Mouse (Mus musculus) G1E (cell line): ENCODE data around the gene Dazap2.

ENCODE experiments used
- CTCF ChIP-seq: IDR thresholded peaks from 2 replicates; pipeline ENCODE4 v1.5.1; 2012; ENCODE audit warnings: low read depth, low read length, inconsistent platforms, mixed read lengths
- GATA1 ChIP-seq: IDR thresholded peaks from 2 replicates; pipeline ENCODE4 v1.6.1; 2012; ENCODE audit warnings: borderline replicate concordance, low read length, inconsistent platforms, mixed read lengths
- GATA2 ChIP-seq: IDR thresholded peaks from 2 replicates; pipeline ENCODE4 v1.6.1; 2012; ENCODE audit warnings: low read depth, low read length, inconsistent platforms, borderline replicate concordance
- POLR2AphosphoS5 ChIP-seq: IDR thresholded peaks from 2 replicates; pipeline ENCODE4 v1.6.1; 2012; ENCODE audit warnings: low read depth, low read length, inconsistent platforms; ENCODE audit not compliant: insufficient replicate concordance
- TAL1 ChIP-seq: conservative IDR thresholded peaks from 2 replicates; pipeline ENCODE4 v1.6.1; 2012; ENCODE audit warnings: low read depth, low read length, inconsistent platforms, mixed read lengths

DNA sequence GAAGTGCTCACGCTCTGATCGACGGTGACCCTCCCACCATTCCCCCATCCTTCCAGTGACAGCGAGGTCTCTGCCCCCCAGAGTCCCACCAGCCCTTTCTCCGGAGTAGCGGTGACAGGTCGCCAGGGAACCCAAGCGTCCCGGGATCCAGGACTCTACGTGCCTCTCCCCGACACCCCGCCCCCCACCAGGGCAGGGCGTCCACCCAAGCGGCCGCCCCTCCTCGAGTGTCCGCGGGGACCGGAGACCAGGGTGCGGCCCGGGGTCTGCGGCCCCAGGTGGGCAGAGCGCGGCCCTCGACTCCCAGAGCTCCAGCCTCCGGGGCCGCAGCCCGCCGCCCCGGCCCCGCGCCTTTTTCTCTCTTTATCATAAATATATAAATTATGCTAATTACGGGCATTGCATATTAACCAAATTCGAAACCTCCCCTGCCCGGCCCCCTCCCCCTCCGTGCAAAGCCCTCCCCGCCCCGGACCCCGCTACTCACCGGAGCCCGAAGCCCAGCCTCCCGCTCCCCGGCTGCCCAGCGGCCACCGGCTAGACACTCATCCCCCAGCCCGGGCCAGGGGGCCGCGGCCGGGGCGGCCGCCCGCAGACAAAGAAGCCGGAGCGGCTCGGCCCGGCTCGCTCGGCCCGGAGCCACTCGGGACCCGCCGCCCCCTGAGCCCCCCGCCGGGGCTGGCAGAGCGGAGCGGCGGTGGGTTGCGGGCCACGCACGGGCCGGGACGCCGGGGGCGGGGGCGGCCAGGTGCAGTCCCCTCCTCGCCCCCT lies 15.7 kb upstream of the Dazap2 start, which contains the start of gene Pou6f1:
- TF ChIP-seq CTCF (no peak), TAL1 (no peak), POLR2AphosphoS5 (no peak), GATA1 (no peak), GATA2 (no peak)
